Mouse (Mus musculus): ENCODE data around the gene Med13.
A peak's percentile ranks its signal among the peaks of the same experiment; 100 is the strongest.

Med13 gene

GRCm38 (mm10) chr11:86291714-86292113, 65.7 kb downstream of the Med13 start:
- DNase-seq (ENCODE audit: low spot score): no peak

- no peak for DNase-seq (ENCODE audit: low spot score)
Observed at GRCm38 (mm10) chr11:86285729-86286128, 71.7 kb downstream of the Med13 start.

- no peak for DNase-seq (ENCODE audit: low spot score)
Observed at GRCm38 (mm10) chr11:86278442-86279102, 78.8 kb downstream of the Med13 start.

- peak; percentile 89 for DNase-seq (ENCODE audit: low spot score)
Observed at GRCm38 (mm10) chr11:86257460-86258076, 99.8 kb downstream of the Med13 start, which contains the start of gene Ints2. TSS of gene Ints2 (minus strand) at chr11:86257575.

- DNase-seq (ENCODE audit: low spot score): no peak
Observed at GRCm38 (mm10) chr11:86257054-86257453, 100.3 kb downstream of the Med13 start.

GRCm38 (mm10) chr11:86253342-86253741, 104.1 kb downstream of the Med13 start:
- no peak for DNase-seq (ENCODE audit: low spot score)

- DNase-seq (ENCODE audit: low spot score): peak; percentile 36
Observed at GRCm38 (mm10) chr11:86232446-86232845, 125.0 kb downstream of the Med13 start.

- DNase-seq (ENCODE audit: low spot score): no peak
Observed at GRCm38 (mm10) chr11:86231781-86232350, 125.5 kb downstream of the Med13 start.

GRCm38 (mm10) chr11:86226646-86227180, 130.7 kb downstream of the Med13 start:
- no peak for DNase-seq (ENCODE audit: low spot score)

GRCm38 (mm10) chr11:86225761-86226160, 131.6 kb downstream of the Med13 start:
- no peak for DNase-seq (ENCODE audit: low spot score)
